Mouse (Mus musculus) liver (tissue): ENCODE data around the gene Gm28048.

Source experiments
- DNase-seq: peaks from one replicate; pipeline ENCODE4 v3.0.0-alpha.2; 2020; ENCODE audit warnings: mixed read lengths

Gm28048 gene

DNA sequence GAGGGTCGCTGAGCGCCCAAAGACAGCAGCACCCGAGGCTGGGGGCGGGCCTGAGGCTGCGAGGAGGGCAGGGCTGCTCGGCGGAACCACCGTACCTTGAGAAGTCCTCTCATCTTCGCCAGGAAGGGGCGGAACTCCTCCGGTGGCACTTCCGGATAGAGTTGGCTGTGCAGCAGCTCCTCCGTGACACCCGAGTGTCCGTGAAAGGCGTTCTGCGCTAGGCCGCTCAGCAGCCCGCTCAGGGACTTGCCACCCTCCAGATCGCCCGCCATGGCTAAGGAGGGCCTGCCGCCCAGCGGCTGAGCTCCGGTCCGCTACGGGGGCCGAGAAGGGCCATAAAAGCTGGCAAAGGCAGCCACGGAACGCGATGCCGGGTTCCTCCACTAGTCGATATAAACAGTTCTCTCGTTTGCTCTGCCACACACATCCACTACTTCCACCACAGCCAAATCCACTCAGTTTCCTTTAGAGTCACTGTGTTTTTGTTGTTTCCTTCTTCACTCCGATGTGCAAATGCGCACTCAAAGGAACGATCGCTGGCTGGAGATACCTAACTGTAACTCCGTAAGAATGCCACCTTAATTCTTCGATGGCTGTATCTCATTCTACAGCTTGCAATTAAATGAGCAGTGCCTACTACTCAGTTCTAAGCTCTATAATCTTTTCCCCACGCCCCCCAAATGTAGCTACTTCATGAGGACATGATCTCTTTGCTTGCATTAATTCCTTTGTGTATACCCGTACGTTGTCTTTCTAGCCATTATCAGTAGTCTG lies at the start of gene Gm28048, which contains the start of gene Commd1:
Gene Gm28048, minus strand, starts transcription at position 107 of the 774 bp plus-strand sequence.
Gene Commd1, minus strand, starts transcription at position 399 of the 774 bp plus-strand sequence.
- DNase-seq, result peak; percentile 95

DNA sequence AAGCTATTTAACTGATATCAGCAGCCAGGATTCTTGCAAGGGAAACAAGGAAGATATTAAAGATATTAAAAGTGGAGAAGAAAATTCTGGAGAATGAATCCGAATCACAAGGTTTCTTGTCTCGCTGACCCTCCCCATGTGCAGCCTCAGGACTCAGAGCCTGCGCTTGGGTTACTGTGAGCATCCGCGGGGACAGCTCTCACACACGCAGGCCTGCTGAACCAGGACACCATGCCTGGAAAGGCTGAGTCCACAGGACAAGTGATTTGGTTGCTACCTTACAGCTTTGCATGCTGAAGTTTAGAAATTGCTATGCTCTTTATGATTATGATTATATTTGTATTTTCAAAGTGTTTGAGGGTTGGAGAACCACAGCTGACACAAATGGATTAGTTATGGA lies 47.5 kb upstream of the Gm28048 start:
- DNase-seq, result no peak

DNA sequence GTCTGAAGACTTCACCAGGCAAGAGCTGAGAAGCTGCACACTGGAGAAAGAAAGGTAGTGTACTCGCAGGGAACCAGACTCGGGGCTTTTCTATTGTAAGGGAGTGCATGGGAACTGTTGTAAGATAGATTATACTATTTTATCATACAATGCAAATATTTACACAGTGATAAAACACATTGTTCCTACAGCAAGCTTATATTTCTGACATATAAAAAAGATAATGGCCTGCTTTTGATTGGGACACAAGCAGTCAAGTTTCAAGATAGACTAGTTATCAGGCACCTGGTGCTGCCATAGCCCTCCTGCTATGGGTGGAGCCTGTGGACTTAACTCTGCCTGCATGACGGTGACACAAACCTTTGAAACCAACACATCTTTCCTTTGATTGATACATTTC lies 47.1 kb upstream of the Gm28048 start:
- DNase-seq, result no peak

DNA sequence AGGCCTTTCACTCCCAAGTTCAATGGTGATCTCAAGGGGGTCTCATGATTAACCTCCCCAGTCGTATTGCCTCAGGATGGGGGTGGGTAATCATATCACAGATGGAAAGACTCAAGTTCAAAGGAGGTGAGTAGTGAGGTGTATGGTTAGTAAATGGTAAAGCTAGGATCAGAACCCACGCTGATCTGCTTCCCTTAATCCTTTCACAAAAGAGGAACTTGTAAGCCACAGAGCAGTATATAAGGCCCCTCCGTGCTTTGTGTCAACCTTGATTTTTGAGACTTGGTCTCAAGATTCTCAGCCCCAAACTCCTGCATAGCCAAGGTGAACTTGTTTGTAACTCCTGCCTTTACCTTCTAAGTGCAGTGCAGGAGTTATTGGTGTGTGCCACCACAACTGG lies 42.3 kb upstream of the Gm28048 start:
- no peak for DNase-seq

DNA sequence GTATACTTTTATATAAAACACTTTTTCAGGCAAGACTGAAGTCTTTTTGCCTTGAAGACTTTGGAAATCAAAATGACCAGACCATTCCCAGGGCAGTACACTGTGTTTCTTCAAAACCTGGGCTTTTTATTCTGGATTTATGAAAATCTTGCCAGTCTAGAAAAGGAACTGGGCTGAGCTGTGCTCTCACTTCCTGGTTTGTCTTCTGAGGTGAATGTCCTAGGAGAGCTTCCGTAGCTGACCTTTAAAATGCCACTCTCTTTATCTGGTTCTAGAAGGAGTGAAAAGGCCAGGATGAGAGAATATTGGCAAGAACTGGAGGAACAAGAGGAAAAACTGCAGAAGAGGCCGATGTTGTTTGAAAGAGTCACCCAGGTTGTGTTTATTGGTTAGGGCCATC lies 41.3 kb upstream of the Gm28048 start:
- no peak for DNase-seq

DNA sequence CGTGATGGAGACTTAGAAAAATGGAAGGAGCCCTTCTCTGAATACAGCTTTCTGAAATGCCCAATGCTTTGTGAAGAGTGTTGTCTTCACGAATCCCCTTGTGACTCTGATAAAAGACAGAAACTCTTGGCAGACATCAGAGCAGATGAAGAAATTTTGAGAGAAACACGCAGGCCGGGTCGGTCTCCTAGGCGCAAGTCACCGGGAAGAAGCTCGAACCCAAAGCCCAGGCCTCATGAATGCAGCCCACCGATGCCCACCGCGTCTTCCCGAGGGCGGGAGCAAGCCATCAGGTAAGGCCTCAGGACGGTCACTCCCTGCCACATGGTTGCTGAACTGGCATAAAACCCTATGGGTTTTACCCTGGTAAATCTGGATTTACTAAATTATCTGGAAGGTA lies 39.0 kb upstream of the Gm28048 start:
- no peak for DNase-seq

DNA sequence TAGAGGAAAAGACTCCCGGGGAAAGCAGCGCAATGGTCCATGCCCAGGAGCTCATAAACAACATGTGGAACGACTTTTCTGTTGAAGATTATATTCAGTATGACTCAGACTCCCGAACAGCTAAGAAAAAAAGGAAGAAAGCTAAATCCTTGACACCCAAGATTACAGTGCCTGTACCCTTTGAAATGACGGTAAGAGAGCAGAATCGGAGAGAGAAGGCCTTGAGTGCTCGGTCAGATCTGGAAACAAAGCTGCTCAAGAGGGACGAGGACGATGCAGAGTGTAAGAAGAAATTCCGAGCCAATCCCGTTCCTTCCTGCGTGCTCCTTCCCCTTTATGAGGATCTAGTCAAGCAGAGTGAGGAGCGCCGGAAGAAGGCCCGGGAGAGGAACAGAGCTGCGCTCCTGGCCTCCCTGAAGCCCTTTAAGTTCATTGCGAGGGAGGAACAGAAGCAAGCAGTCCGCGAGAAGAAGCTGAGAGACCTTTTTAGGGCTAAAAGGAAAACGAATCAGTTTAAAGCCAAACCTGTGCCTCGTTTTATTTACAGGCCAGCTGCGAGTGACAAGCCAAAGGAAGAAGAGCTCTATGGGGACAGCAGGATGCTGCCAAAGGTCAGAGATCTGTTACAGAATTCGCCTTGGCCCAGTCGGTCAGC lies 38.4 kb upstream of the Gm28048 start:
- no peak for DNase-seq

DNA sequence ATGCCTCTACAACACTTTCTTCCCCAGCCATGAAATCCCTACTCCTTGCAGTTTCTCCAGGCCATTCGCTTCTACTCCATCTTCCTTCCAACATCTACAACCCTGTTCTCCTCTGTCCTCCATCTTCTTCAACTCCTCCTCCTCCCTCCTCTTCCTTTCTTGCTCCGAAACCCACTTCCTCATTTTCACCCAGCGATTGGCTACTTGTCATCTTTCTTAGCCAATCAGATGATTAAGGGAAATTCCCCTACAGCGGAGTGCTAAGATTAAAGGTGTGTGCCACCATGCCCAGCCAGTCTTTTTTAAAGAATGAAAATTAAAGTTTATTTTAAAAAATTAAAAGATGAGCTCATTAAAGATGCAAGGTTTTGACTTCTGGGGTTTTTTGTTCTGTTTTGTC lies 36.1 kb upstream of the Gm28048 start:
- no peak for DNase-seq

DNA sequence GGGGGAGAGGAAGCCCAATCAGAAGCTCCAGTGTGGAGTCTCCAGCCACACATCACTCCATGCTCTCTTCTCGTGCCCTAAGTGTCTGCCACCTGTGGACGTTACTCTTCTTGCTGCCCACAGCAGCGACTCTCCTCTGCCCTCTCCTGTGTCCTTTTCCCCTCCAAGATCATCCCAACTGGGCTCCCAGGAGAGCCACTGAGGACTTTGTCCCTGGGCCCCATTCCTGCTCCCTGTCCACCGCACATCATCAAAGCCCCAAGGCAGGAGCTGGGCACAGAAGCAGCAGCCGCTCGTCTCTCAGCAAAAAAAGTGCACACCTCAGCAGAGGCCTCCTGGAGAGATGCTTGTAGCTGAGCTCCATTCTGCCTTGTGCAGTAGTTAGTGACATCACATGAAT lies 33.1 kb upstream of the Gm28048 start:
- no peak for DNase-seq

DNA sequence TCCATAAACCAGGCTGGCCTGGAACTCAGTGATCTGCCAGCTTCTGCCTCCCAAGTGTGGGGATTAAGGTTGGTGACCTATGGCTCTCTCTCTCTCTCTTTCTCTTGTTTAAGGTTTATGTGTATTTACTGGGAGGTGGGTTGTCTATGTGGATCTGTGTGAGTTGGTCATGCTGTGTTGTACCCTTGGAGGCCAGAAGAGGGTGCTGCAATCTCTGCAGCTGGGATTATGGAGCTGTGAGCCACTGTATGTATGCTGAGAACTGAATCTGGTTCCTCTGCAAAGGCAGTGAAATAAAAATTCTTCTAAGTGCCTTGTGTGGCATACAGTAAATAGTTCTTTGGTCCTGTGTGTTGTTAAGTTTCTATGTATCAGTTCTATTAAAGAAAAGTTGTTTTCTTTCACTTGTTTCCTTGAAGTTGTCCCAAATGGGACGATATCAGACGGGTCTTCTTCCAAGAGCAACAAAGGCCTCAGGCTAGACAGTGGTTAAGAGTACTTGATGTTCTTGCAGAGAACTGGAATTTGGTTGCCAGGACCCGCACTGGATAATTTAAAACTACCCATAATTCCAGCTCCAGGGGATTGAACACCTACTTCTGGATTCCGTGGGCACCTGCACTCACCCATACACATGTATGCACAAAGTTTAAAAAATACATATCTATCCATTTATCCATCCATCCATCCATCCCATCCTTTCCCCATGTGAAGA lies 31.8 kb upstream of the Gm28048 start:
- peak; percentile 24 for DNase-seq

DNA sequence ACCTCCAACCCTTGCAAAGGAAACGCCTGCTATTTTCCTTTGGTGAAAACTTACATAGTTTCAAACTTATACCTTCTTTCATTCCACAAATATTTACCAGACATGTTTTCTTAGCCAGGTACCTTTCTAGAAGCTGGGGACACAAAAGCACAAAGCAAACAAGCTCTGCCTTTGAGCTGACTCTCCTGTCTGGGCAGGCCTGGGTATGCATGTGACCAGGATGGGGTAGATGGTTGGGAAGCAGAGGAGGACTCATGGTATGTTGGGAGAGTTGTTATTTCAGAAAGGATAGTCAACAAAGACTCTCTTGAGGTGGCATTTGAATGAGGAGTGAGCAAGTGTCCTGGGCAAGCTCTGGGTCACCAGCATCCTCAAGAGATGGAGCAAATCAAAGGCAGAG lies 31.2 kb upstream of the Gm28048 start:
- no peak for DNase-seq

DNA sequence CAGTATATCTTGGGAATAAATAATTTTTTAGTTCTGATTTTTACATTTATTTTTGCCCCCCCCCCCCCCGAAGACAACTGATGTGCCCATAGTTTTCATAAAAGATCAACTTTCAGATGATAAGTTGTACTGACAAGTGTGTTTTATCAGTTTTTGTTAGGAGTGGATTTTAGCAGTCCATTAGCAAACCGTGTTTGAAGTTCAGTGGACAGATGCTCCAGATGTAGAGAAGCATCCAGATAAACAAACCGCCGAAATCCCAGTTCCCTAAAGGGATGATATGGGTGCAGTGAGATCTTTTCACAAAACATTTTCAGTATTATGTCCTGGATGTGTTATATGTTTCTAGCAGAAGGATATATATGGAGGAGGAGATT lies 26.9 kb upstream of the Gm28048 start:
- no peak for DNase-seq

DNA sequence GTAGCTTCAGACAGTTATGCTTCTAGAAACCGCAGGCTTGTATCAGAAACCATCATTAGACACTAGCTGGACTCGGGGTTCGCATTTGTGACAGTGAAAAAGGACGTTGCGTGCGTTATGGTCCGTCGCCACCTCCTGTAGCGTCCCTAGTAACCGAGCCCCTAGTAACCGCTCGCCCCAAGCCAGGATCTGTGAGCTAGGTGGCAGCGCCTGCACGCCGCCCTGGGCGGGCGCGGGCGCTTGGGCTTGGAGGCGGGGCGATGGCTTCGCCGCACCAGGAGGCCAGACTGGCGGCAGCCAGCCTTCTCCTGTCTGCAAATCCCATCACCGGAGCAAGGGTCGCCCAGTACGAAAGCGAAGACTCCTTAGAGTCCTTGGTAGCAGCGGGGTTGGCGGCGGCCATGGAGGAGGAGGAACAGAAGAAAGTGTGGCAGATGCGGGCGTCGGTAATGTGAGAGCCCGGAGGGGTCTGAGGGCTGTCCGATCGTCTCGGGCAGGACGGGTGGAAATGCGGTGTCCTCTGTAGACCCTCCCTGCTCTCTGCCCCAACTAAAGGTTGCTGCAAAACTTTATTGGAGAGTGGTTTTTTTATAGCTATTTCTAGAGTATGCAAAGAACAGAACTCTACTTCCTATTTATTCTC lies 26.4 kb upstream of the Gm28048 start:
- peak; percentile 91 for DNase-seq

DNA sequence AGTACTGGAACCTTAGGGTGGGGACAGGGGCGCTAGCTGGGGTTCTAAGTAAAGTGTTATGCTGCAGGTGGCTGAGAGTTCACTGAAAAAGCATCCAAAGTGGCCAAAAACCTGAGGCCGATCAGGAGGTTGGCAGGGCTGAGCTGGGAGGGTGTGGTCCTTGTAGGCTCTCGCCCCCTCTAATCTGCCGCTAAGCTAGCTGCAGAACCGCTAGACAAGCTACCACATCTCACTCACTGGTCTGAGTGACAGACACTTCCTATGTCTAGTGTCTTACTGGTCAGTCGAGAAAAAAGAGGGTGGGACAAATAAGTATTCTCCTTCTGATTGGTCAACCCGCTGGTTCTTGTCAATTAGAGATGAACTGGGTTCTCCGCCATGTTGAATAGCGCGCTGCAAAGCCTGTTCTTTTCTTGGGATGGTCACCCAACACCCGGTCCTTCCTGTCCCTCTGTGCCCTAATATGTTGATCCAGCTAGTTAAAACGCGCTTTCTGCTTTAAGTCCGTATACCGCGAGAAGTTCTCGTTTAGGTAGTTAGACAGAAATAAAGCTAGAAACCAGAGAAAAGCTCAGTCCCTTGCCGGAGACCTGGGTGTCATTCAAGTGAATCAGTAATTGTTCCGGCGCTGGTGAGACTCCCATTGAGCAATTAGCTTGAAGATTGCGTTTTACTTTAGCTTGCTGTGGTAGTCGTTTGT lies 25.7 kb upstream of the Gm28048 start, which contains the start of gene Fam161a:
Gene Fam161a, plus strand, starts transcription at position 51 of the 700 bp plus-strand sequence.
- peak; percentile 81 for DNase-seq

DNA sequence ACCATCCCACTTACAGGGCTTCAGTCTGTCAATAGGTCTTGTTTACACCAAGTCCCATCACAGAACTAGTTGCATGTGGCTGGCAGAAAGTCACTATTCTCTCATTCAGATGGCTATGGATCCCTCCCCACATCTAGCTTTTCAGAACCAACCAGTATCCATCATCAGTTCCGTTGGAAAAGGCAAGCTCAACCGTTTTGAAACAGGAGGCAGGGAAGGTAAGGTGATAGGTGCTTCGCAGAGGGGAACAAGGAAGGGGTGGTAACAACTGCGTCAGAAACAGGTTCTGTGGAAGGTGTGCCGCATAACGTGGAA lies 25.2 kb upstream of the Gm28048 start:
- no peak for DNase-seq

DNA sequence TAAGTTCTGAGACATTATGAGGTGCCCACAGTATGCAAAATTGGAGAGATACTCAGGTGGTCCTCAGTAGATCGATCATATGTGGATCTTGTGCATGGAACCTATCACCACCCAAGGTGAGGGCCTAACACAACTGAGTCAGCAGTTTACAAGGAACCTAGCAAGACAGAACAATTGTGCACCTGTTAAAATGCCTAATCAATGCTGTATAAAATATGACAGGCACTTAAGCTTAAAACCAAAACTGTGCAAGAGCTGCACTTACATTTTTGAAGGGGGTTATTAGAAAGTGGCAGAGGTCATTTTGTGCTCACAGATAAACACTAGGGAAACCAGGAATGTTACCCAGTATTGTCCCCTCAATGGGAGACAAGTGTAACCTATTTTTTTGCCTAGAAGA lies 23.4 kb upstream of the Gm28048 start:
- no peak for DNase-seq

DNA sequence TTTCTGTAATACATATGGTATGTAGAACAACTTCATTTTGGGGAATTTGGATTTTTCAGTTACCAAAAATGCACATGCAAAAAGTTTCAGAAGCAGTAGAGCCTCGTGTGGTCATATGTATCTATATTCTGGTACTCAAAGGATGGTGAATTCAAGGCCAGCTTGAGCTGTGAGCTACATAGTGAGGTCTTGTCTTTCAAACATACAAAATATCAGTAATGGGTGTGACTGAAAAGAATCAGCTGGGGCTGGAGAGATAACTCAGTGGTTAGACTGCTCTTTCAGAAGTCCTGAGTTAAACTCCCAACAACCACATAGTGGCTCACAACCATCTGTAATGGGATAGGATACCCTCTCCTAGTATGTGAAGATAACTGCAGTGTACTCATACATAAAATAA lies 16.4 kb upstream of the Gm28048 start:
- peak; percentile 13 for DNase-seq

DNA sequence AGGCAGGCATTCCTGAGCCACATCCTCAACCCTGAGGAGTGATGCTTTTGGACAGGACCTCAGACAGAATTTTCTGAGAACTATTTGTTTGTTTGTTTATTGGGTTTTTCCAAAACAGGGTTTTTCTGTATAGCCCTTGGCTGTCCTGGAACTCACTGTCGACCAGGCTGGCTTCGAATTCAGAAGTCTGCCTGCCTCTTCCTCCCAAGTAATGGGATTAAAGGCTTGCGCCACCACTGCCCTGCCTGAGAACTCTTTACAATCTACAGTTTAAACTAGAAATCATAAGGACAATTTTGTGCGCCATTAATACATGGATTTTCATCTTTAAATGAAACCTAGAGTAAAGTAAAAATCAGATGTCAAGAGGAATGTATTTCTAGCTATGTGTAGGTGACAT lies 13.6 kb upstream of the Gm28048 start:
- DNase-seq, result no peak

DNA sequence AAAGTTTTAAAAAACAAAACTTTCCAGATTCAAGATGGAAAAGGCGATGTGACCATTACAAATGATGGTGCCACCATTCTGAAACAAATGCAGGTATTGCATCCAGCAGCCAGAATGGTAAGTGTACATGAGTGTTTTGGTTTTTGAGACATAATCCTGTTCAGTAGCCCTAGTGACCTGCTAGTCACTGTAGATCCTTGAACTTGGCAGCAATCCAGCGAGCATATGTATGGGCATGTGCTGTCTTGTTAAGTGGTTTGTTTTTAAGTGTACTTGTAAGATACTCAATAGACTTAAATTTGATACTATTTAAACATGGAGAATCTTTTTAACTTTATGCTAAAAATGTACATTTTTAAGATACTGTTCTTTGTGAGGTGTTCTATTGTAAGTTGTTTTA lies 12.4 kb upstream of the Gm28048 start:
- DNase-seq, result no peak

DNA sequence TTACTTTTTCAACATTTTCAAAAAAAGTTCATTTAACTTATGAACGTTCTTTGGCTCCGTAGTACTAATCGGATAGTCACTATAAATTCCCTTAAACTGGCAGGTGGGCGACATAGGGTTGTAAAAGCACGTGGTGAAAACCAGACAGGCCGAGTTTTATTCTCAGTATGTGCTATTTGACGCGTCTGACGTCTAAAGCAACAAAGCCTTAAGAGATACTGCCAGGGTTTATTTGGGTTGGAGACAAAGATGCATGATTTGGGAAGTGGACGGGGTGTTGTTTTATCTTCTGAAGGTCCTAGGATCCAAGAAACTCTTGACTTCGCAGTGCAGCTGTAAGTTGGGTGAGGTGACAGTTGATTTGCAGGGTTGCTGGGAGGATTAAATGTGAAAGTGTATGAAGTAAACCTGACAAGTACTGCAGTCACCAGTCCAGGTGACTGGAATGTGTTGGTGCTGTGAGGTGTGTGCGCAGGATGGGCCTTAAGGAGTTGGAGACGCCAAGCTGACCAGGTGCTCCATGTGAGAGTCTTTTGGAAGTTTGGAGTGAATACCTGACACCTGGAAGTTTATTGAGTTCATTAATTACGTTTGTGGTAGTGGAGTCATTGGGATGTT lies 9.4 kb upstream of the Gm28048 start:
- DNase-seq, result no peak

DNA sequence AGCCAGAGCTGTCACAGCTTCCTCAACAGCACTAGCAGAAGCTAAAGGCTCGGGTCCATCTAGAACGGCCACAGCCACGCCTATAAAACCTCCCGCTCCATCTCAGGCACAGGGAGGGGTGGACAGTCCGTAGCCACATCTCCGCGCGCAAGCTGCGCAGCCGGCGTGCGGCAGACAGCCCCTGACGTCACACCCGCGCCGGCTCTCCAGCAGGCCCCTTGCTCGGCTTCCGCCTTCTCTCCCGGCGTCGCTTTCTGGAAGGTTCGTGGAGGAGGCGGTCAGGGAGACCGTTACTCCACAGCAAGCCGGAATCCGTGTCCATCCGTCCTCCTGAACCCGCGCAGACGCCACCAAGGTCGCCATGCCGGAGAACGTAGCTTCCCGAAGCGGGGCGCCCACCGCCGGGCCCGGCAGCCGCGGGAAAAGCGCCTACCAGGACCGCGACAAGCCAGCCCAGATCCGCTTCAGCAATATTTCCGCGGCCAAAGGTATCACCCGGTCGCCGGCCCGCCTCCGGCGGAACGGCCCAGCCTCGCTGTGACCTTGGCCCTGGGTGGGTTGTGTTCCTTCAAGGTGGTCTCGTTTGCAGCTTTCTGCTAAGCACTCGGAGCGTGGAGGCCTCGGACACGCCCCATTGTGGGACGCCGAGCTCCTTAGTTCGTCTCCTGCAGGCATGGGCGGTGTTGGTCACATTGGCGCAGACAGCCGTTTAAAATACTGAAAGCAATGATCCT lies 8.7 kb upstream of the Gm28048 start, which contains the start of gene Cct4:
Gene Cct4, plus strand, starts transcription at position 127 of the 734 bp plus-strand sequence.
- DNase-seq, result peak; percentile 93

DNA sequence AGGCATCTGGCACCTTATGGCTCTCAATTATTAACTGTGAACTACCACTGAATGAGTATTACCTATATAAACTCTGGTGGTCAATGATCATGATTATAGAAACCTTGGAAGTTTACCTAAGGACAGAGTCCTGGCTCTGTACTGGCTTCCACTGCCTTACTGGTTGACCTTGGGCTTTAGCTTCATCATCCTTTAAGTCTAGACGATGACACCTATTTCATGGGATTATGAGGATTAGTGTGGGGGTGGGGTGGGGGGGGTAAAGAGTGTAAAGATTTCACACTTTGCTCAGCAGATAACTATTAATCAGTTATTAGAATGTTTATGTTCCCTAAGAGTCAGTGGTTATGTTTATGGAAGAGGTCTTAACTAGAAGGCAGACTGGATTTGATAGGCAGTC lies 7.9 kb upstream of the Gm28048 start:
- no peak for DNase-seq
